Mouse (Mus musculus) neural tube, embryonic 10.5 days (tissue): Measurements from ENCODE around the gene St7.

Experiments
- DNase-seq: peaks from one replicate; pipeline ENCODE4 v3.0.0-alpha.2; 2017; ENCODE audit warnings: low spot score; ENCODE audit errors: extremely low spot score

St7 gene

DNA sequence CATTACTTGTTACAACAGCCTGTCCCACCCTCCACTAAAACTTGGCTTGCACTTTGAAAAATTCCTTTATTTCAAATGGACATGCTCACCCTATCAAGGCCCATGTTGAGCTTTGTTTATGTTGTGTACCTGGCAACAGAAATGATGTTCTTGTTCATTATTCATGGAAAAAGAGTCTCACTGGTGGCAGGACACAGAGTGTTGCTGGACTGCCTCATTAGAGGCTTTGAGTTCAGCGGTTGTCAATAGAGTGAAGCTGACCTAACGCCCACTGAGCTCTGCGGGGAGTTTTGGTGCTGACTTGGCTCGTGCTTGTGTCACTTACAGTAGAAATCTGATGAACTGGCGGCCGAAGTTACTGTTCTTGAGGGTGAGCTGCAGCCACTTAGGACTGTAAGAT lies 195.0 kb downstream of the St7 start:
- DNase-seq, result no peak

GRCm38 (mm10) chr6:17895562-17895961 lies 202.8 kb downstream of the St7 start:
- no peak for DNase-seq

- DNase-seq, result no peak
Measured at GRCm38 (mm10) chr6:17898539-17898938, 205.8 kb downstream of the St7 start.

DNA sequence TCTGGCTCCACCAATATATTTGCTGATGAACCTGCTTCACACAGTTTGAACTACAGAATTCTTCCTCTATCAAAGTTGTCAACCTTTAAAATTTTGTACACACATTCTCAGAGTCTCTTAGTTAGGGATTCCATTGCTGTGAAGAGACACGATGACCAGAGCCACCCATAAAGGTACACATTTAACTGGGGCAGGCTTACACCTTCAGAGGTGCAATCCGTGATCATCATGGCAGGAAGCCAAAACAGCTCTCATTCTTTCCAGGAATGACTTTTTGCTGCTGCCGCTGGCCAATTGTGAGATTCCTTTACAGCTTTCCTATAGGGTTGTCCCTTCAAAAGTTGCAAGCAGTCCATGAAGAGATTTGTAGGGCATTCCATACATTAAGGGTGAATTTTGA lies 210.6 kb downstream of the St7 start:
- no peak for DNase-seq

DNA sequence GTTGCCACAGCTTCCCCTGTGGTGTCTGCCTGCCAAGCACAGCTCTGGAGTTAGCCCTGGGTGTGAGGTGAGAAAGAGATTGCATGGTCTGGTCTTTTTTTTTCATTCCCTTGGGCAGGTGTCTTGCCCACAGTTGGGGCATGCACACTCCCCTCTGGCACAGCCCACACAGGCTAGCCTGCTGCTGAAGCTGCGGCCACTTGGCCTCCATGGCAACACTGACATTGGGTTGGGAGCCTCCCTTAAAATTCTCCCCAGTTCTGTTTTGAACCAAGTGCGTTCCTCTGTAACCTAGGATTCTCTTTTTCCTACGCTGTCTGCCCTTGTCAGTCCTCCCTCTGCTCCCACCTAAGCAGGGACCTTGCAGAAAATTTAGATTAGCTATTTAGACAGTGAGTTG lies 213.0 kb downstream of the St7 start:
- DNase-seq, result no peak

- DNase-seq, result no peak
Measured at GRCm38 (mm10) chr6:17906289-17906688, 213.6 kb downstream of the St7 start.

GRCm38 (mm10) chr6:17912312-17912711 lies 219.6 kb downstream of the St7 start:
- no peak for DNase-seq

GRCm38 (mm10) chr6:17912825-17913224 lies 220.1 kb downstream of the St7 start:
- no peak for DNase-seq

DNA sequence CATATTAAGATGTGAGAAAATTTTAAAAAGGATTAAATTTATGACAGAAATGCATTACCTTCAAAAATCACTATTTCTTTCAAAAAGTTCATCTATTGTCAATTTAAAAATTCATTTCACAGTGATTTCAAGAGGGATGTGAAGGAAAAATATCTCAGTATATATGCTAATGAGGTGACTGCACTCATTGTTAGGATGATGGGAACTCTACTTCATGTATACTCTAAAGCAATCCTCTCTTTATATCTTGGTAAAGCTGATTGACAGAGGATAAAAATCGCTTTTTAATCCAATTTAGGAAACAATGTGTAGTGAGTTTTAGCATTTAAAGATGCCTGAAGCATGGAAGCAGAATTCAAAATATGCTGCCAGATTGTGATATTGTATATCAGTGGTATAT lies 220.6 kb downstream of the St7 start:
- no peak for DNase-seq

GRCm38 (mm10) chr6:17914300-17914699 lies 221.6 kb downstream of the St7 start:
- DNase-seq, result no peak

DNA sequence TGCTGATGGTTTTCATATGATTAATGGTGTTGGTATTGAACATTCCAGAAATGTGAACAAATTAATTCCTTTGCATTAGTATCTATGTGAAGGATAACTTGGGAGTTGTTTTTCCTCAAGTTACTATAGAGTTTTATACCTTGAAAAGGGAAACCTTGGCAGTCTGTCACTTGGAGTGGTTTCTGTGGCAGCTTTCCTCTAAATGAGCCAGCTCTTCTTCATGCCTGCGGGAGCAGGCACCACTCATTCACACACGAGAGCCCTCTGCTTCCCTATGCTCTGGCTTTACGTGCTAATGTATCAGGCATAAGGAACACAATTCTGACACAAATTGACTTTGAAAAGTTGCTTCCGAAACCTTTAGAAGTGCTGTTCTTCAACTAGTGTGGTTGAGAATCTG lies 224.5 kb downstream of the St7 start:
- no peak for DNase-seq

DNA sequence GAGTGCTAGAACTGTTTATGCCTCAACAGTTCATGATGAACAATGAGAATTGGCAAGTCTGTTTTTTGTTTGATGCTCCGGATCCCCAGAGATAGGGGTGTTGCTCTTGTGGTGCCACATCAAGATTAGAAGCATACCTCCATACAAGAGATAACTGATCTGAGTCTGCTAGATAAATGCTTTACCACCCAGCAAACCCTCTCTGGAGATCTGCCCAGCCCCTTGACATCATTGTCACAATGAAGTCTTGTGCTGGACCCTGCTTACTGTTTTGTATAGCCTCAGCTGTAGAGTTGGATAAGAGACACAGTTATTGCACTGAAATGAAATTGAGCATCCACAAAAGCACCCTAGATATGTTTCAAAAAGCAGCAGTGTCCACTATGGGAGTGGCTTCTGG lies 229.4 kb downstream of the St7 start:
- DNase-seq, result no peak

GRCm38 (mm10) chr6:17922967-17923366 lies 230.2 kb downstream of the St7 start:
- no peak for DNase-seq

GRCm38 (mm10) chr6:17923370-17923769 lies 230.6 kb downstream of the St7 start:
- DNase-seq, result no peak

DNA sequence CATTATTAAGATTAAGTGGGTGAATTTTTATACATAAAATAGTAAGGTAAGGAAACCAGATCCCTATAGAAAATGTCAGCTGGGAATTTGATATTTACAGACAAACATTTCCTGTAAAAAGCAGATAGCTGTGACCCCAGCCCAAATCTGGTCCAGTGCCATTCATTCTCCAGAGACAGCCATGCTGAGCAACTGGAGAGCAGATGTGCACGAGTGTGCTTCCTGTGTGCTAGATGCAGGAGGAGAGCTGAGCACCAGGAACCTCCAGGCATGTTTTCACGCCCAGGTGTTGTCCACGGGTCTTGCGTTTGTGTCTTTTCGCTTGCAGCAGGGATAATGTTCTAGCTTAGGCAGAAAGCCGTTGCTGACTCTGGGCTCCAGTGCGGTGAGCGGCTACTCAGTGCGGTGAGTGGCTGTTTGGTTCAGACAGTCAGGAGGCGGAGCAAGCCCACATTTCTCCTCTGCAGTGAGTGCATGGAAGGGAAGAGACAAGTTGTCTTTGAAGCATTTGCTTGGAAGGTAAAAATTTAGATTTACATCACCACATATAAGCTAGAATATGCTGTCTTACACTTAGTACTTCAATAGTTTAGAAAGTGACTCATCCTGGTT lies 231.3 kb downstream of the St7 start:
- DNase-seq, result no peak

DNA sequence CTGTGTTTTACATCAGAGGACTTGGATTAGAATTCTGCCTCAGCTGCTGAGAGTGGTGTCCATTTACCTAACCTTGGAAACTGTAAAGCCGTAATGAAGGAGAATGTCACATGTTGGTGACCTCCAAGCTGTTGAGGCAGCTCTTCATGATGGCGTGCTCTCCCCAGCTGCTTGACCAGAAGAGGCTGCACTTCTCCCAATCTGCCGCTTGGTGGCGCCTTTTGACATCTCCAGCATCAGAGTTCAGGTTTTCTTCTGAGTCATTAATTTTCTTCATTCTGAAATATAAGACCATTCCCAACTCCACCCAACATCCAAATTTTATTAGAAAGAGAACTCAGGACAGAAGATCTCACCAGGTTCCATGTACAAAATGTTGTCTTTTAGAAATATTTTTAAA lies 232.5 kb downstream of the St7 start:
- DNase-seq, result peak; percentile 34

DNA sequence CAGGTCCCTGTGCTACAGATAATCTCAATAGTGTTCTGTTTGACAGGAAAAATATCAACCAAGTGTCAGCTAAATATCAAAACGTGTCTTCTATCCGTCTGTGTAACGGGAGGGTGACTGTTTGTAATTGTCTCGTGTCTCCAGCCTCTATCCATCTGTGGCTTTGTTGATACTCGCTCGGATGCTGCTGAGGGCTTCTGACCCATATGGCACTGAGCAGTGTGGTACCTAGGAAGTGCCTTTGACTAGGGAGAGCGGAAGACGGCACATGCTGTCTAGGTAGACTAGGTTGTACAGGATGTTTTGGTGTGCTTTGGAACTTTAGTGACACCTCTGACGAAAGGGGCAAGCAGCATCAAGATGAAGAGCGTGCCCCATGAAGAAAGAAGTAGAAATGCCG lies 235.0 kb downstream of the St7 start:
- no peak for DNase-seq

DNA sequence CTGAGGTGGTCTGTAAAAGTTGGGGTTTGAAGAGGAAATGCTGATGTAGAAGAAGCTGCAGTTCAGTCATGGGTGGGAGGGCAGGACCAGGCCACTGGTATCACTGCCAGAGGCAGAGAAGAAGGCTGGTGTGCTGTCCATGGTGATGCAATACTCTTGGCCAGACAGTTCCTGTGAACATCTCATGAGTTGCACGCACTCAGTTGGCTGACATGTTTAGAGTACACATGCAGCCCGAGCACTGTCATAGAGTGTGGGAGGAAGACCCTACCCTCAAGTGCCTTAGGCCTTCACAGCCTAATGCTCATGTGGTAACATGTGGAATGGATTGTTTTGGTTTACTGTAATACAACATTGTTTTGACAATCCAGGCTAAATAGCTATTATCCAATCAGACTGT lies 238.5 kb downstream of the St7 start:
- no peak for DNase-seq

- DNase-seq, result no peak
Measured at GRCm38 (mm10) chr6:17931835-17932234, 239.1 kb downstream of the St7 start.

DNA sequence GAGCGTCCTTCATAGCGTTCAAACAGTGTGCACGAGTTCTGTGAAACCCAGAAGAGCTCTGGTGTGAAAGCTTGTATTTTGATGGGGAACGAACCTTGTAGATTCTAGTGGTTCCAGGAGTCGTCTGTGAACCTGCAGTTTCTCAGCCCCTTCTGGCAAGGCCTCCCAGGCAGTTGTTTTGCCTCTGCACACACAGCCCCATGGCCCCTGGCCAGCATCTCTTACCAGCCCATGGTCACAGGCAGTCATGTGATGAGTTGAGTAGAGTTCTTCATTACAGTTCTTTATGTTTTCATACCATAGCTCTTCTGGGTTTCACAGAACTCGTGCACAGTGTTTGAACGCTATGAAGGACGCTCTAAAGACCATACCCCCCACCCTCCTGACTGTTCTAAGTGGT lies 240.1 kb downstream of the St7 start:
- DNase-seq, result no peak

- no peak for DNase-seq
Measured at GRCm38 (mm10) chr6:17938631-17939346, 246.1 kb downstream of the St7 start.

- no peak for DNase-seq
Measured at GRCm38 (mm10) chr6:17941916-17942315, 249.2 kb downstream of the St7 start.

DNA sequence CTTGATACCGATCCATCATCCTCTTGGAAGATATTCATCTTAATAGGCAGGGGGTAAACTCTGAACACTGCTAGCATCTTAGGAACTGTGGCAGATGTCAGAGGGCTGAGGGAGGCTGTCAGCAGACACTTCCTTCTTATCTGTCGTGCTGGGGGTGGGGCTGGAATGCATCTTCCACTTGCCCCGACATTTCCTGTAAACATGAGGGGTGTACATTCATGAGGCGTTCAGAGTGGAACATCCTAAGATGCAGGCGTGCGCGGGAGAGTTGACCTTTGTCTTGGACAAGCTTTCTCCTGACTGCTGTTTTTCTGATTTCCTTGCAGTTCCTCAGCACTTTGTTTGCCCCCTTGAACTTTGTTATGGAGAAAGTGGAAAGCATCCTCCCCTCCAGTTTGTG lies 249.6 kb downstream of the St7 start:
- no peak for DNase-seq
